Mouse (Mus musculus) c-Kit-positive CD71-positive TER-119-negative erythroid progenitor cells, embryonic 14.5 days (primary cell): Measurements from ENCODE around the gene Adcy1.

Source experiments
- DNase-seq: peaks from one replicate; pipeline ENCODE4 v3.0.0-alpha.2; 2013; ENCODE audit warnings: low read depth

Gene Adcy1

DNA sequence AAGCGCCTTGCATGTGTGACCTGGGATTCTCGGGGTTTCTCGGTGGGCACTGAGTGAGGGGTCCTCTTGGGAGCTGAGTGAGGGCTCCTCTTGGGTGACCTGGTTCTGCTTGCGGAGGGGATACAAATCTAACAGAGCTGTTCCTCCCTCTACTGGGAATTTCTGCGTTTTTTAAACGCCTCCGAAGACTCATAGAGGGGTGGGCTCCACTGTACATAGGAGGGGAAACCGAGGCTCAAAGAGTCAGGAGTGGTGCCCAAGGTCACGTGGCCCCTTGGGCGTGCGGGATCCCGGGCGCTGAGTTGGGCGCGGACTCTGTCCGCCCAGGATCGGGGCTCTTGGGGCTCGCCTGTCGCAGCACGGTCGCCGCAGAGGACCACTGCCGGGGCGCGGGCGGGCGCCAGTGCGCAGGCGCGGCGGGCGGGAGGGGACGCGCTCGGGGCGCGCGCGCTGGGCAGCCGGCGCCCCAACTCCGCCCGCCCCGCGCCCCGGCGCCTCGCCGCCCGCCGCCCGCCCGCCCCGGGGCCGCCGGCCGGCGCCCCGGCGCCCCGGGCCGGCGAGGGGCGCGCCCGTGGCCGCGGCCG is at the start of gene Adcy1:
Adcy1 (plus strand) TSS at position 489 of the 584 bp plus-strand sequence.
- DNase-seq: no peak

DNA sequence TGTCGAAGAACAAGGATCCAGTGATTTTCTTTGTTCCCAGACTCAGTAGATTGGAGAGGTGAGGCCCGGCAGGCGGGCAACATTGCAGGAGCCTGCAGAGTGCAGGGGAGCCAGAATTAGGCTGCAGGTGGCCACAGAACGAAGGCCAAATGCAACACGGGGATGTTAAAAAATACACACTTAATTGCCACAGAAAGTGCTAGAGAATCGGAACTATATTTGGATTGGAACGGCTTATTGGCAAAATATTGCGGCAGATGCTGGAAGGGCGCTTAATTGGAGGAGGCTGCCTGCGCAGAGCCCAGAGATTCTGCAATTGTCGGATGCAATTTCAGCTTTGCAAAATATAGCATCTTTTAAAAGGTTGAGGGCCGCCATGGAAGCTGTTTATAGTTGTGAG is 46.4 kb upstream of the Adcy1 start:
- DNase-seq: no peak

DNA sequence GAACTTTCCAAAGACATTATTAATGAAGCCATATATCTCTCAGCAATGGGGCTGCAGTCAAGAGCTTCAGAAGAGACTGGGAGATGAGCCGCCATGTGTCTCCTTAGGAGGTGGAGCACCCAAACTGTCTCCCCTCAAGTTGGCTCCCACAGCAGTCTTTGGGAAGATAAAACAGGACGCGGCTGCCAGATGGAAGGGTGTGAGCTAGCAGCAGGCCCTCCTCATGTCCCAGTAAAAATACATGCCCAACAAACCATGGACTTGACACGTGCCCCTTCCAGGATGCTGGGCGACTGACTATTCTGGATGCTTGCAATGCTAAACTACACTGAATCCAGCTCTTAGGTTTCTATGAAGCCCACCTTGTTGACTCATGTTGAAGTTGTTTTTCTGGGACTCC is 45.2 kb upstream of the Adcy1 start:
- DNase-seq: no peak

DNA sequence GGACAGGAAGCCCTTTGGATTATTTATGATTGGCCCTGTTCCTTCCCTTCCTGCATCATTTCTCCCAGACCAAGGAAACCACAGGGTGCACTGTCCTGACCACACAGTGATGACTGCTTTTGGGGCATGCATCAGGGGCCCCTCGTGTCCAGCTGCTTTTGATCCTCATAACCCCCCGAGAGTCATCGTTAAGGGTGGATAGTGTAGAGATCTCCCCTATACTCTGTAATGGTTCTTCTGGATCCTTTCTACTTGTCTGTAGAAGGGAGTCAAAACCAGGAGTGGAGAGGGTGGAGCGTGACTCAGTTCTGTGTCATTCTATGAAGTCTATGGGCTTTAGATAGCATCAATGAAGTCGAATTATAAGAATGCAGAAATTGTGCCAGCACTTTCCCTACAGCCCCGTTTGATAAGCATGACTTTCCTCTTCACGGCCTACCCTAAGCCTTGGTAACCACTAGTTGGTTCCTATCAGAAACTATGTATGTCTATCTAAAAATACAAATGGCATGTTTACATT is 44.2 kb upstream of the Adcy1 start:
- DNase-seq: no peak

DNA sequence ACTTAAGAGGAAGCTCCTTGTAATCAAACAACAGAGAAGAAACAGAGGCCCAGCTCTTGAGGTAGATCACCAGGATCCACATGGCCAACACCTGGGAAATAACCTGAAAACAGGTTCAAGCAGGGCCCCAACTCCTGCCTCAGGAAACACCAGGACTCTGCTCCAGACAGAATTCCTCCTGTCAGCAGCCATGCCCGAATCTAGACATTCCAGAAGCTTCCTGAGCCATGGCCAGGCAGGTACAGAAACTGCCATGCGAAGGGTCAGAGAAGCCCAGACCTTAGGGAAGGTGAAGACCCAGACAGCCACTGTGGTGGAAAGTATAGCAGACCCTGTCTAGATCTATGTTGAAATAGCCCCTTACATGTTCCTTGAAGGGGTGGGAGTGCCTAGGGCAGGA is 30.2 kb upstream of the Adcy1 start:
- DNase-seq: no peak

DNA sequence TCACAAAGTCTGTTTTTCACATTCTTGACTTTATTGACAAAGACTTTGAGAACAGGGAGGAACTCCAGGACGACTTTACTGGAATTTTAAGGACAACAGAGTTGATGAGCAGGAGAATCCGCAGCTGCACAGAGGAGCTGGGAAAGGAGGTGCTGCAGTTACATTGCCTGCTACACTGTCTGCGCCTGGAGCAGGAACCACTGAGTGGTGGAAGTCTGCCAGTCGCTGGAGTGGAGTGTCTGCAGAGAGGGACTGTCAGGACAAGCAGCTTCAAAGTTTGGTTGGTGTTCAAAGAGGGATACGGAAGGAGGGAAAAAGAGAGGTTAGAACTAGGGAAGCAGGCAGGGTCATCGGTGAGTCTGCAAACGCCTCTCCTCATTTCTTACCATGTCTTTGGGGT is 23.6 kb upstream of the Adcy1 start:
- DNase-seq: no peak

DNA sequence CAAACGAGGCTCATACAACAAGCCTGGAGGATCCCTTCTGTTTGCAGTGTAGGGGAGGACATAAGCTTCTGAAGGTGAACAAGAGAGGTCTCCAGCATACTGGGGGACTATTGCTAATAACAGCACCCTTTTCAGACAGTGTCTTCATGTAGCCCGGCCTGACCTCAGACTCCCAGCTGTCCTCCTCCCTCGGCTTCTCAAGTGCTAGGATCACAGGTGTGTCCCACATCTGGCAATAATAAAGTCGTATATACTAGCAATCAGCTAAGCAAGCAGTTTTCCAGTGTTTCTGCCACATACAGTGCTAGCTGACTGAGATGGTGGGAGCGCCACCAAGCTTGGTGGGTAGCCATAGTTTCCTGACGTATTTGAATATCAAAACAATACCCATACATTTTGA is 22.5 kb upstream of the Adcy1 start:
- no peak for DNase-seq

DNA sequence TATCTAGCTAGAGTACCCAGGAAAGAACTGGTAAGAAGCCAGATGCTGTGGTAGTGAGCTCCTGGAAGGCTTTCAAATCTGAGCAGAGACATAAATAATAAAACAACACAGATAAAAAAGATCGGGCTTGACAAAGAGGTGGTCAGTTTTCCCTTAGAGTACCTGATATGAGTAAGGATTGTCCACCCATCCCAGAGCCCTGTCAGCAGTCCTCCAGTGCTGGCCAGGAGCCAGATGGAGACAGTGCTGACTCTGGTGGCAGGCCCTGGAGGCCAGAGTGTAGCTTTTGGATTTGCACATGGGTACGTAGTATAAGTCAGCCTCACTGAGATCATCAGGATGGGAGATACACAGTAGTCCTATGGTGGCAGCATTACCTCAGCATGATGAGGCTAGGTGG is 16.1 kb upstream of the Adcy1 start:
- no peak for DNase-seq

DNA sequence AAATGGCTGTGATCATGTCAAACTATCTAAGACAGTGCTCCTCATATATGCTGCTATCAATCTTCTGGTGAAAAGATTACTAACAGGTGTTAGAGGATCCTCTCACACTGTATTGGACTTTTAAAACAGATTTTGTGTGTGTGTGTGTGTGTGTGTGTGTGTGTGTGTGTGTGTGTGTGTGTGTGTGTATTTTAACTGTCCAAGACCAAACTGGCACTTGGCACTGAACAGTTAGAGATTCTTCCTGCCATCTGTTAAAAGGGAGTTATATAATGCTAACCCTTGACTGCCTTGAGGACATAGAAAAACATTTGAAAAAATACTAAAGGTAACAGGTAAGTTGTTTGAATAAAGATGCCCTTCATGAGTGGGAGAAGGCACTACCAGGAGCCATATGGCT is 15.7 kb upstream of the Adcy1 start:
- no peak for DNase-seq

DNA sequence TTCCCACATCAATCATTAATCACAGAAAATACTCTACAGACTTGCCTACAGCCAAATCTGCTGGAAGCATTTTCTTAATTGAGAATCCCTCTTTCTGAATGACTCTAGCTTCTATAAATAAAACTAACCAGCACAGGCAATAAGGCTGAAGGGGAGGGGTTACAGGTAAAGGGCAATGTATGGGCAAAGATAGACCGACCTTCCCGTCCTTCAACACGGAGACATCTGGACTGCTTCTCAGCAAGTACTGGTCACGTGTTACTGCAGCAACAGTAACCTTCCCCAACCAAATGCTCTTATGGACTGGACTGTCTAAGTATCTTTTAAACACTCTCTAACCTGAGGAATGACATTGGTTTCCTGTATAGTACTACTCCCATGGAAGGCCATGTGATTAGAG is 9.6 kb upstream of the Adcy1 start:
- no peak for DNase-seq

DNA sequence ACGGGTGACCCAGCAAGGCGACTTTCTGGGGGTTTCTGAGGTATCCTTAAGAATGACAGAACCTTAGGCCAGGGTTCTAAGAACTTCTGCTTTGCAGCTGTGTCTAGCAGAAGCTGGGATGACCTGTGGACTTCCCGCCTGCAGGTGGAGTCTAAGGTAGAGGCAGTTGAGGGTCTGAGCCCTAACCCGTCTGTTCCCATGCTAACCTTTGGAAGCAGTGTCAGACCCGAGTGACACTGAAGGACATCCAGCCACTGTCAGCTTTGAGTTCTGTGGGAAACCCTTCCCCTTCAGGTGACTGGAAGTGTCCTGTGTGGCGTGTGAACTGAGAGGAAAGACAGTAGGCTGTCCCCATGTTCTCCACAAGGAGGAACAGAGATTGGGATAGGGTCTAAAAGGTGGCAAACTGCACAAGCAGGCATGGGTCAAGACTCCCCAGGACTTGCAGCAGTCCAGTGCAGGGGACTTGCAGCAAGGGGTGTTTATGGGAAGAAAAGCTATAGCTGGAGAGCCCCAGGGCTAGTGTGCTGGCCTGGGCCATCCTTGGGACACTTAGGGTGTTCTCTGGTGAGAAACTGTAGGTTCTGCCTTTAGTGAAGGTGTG is 8.5 kb upstream of the Adcy1 start:
- DNase-seq: no peak

DNA sequence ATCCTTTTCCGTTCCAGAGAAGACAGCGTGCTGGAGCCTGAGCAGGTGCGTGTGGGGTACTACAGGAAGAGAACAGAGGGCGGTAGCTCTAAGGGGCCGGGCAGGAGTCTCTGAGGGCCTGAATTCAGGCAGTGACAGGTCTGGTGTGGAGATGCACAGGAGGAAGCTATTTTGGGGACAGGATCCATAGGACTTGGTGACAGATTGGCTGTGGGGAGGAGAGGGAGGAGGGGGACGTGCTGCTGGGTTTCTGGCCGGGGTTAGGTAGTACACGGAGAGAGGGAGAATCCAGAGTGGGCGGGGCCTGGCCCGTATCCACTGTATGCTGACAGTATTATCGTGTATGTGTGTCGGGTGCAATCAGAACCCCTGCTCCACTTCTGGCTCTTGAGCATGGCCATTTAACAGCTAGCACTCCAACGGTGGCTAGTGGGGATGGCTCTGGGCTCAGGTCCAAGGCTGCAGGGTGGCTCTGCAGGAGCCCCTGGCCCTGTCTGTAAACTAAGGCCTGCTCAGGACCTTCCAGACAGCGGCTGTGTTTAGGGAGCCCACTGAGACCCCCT is 7.8 kb upstream of the Adcy1 start:
- no peak for DNase-seq

DNA sequence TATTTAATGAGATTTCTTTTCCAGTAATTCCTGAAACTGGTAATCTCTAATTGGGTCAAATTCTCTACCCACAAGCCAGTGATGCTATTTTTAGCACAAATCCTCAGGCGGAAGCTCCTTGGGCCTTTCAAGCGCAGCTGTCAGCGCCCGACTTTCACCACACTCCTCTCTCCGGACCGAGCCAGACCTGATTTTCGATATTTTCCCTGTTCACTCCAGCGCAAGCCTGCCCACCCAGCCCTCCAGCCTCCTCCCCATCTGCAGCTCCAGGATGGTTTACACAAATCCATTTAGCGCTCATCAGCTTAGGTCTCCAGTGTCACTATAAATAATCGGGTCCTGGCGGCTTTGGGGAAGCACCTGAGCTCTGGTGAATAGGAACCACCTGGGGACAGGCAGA is 7.2 kb upstream of the Adcy1 start:
- DNase-seq: no peak

DNA sequence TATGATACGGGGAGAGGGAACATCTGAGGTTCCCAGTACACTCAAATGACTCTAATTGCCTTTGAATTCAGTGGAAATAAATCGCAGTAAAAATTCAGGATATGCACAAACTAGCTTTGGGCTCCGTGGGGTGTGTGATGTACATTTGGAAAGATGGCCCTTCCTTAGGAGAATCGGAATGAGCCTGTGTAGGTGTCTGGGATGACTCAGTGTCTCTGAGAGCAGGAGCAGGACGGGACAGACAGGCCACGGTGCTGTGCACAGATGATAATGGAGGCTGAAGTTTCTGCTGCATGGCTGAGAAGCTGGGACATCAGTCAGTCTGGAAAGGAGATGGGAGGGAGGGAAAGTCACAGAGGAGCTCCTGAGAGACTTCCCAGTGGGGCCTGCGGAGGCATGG is 5.5 kb upstream of the Adcy1 start:
- DNase-seq: no peak

DNA sequence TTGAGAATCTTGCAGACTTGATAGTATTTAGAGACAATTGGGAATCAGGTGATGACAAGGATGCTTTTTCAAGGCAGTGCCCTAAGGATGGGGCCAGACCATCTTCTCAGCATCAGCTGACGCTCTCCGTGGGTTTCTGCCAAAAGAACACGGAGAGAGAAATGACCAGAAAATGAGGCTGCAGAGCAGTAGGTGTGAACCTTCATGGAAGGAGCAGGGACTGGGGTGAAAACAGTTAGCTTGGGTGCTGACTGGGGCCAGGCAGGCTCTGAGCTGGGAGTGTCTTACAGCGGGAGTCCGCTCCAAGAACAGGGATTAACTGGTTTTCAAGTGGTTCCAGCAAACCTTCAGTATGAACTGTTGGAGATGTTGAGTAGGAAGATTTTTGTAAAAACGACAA is 1.3 kb upstream of the Adcy1 start:
- no peak for DNase-seq

DNA sequence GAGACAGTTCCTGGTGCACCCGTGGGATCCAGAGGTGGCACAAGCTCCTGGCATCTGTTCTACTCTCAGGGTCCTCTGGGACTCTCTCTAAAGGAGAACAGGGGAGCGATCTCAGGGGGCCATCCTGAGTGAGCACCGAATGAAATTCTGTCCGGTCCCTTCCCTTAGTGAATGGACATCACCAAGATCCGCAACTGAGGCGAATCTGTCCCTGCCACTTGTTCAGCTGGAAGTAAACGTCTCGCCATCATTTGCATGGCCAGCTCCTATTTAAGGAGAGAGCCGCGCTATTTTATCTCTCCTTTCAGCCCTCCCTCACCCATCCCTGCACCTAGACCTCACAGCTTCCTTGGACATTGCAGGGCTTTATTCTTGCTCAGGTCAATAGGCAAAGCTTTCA is 723 bp upstream of the Adcy1 start:
- no peak for DNase-seq

DNA sequence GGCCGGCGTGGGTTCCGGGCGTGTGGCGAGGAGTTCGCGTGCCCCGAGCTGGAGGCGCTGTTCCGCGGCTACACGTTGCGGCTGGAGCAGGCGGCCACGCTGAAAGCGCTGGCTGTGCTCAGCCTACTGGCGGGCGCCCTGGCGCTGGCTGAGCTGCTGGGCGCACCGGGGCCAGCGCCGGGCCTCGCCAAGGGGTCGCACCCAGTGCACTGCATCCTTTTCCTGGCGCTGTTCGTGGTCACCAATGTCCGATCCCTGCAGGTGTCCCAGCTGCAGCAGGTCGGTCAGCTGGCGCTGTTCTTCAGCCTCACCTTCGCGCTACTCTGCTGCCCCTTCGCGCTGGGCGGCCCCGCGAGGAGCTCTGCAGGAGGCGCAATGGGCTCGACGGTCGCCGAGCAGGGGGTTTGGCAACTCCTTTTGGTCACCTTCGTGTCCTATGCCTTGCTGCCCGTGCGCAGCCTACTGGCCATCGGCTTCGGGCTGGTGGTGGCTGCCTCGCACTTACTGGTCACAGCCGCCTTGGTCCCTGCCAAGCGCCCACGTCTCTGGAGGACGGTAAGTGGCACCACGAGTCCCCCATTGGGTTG is 485 bp downstream of the Adcy1 start:
- no peak for DNase-seq

DNA sequence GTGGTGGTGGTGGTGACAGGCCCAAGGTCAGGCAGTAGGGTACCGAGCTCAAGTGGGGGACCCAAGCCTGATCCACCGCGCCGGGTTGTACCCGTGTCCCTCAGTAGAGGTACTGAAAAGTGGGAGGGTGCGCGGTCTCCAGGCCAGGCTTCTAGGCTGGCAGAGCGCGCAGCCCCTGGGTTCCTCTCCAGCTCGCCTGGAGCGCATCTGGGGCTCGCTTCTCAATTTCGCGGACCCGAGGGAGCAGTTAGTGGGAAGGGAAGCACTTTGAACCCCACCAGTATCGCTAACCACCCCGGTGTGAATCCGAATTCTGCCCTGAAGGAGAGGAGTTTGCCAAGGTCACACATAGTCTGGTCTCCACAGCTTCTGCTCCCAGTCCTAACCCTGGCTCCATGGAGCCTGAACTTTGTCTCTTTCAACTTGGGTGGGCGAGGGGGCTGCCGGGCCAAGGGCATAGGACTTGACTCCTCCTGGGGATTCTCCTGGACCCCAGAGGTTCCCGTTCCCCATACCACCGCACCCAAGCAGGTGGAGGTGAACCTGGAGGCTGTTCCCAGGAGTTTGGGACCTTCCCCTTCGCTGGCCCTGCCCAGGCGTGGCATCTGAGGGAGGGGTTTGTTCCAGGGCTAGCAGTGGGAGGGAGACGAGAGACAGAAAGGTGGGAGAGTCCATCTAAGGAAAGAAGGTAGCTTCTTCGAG is 1.3 kb downstream of the Adcy1 start:
- DNase-seq: no peak

DNA sequence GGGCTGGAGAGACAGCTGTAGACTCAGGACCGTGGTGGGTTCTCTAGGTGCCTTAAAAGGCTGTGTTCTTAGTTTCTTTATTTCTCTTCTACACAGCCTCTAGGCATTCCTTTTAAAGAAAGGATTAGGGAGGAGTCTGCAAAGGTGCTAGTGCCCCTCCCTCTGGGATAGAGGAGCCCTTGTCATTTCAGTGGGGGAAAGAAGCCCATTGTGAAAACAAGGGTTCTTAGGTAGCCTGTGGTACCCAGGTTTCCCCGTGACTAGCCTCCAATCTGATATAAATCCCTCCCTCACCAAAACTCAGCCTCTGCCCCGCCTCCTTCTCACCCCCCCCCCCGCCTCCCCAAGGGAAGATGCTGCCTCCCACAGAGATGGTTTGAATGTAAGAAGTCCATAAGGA is 2.1 kb downstream of the Adcy1 start:
- DNase-seq: no peak

DNA sequence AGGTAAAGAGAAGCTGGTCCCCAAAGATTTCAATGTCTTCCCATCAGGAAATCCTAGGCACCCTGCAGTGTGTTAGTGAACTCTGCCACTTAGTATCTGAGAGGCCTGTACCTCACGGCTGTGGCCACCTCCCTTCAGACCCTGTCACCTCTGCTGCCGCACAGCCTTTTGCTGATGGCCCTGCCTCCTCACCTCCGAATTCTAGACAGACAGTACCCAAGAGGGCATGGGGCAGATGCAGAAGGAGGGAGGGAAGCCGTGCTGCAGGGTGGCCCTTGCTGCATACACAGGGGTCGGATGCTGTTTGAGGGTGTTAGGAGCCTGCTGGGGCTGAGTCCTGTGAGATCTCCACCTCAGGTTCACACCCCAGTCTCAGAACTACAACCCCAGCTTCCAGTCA is 2.6 kb downstream of the Adcy1 start:
- DNase-seq: no peak

DNA sequence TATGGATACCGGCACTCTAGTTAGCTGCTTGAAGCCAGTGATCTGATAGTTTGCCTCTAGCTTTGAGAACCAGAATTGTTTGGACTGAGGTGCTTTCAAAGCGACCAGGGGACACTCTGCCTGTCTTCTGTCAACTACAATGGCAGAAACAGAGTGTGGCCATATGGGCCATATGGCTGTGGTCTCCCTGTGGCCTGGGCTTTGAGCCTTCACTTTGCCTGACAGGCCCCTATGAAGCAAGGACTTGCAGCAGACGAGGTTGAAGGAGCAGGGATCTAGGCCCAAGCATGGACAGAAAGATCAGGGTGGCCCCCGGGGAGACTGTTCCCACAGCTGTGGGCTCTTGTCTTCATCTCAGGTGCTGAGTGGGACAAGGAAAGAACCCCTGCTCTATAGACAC is 4.0 kb downstream of the Adcy1 start:
- DNase-seq: no peak

DNA sequence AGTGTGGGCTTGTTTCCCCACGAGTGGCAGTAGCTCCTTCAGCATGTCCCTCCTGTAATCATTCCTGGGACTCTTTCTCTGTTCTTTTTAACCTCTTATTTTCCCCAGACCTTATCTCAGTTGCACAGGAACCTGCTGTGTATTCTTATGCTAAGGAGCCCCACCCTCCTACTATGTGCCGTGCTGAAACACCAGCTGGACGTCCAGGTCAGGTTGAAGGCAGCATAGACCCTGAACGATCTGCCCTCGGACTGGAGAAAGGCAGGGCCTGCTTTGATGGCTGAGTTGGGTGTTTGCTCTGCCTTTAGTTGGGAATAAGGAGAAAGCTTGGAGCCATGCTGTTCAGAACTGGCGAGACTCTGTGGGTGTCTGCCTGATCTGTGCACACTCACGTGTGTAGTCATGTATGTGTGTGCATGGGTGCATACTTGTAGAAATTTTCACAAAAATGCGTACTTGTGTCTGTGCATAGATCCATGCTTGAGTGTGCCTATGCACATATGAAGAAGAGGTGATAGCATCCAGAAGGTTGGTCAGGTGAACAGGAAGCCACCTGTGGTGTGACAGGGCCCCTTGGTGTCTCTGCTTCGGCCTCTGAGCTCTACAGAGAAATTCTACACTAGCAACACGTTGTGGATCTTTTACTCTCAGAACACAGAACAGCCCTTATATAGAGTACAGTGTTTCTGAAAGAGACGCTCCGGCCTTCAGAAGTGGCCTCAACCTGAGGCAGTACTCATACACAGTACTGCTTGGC is 5.4 kb downstream of the Adcy1 start:
- DNase-seq: no peak
